Mouse (Mus musculus): ENCODE measurements around the gene Ccp110. TPM values are rescaled to one million over a fixed set of nuclear protein-coding genes. Genes with fewer than 3 reads are reported as not detected.

The Ccp110 gene
- polyA plus RNA-seq (2015; fragmentation: Nextera tagmentation; extraction: Ambion mirVana), result 20.9 and 21.1 TPM in 2 replicates

DNA sequence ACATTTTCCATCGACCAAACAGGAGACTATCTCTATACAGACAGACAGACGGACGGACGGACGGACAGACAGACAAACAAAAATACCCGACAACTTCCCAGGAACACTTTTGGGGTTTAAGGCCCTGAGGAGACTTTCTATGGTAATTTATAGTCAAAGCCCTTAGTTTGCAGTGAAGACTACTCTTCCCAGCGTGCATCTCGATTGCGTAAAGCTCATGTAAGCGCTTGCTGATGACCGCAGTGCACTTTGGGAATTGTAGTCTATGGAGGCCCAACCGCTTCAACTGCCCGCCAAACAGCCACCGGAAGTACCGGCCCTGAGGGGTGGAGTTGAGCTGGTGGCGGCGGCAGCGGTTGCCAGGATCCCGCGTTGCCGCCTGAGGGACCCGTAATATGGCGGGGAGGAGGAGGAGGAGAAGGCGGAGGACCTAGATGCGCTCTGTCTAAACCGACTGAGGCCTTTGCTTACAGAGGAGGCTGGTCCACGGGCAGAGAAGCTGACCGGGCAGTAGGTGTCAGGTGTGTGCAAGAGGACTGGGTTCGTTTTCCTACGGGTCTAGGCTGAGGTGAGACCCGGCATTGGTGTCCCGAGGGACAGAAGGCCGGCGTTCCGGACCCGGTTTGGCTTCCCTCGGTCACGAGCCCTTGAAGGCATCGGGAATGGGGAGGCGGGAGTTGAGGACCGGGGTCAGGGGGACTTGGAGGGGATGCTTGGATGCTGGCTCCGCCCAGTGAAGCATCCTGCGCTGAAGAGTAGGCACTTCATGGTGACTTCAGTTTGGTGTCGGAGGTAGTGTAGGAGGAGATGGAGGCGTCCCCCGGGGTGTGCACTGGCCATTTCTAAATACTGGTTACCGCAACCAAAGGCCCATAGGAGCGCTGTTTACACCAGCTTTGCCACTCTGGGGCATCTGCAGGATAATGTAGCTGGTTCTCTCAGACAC lies at the start of gene Ccp110:
Gene Ccp110 (plus strand): TSS at position 325 of the 946 bp plus-strand sequence.
- Histone ChIP-seq H3K36me3 (peaks cover 17% of the 10 kb centered on the region), H3K4me1 (peaks cover 9% of the 10 kb centered on the region), H3K4me2 (peak within 1 kb of the TSS; percentile 74), H3K27me3 (no peaks in the 10 kb centered on the region), H3K9ac (peak within 1 kb of the TSS; percentile 64), H3K4me3 (replicated peaks) (peak within 1 kb of the TSS; percentile 92), H3K27ac (peak within 1 kb of the TSS; percentile 60; the same call in 1 of the 2 replicates), H3K9me3 (replicated peaks) (no peaks in the 10 kb centered on the region)
- peak; percentile 98 for ATAC-seq (replicated peaks; ENCODE audit: low FRiP score)
- 1% methylated on average over 48 of the region's 48 CpGs for WGBS

DNA sequence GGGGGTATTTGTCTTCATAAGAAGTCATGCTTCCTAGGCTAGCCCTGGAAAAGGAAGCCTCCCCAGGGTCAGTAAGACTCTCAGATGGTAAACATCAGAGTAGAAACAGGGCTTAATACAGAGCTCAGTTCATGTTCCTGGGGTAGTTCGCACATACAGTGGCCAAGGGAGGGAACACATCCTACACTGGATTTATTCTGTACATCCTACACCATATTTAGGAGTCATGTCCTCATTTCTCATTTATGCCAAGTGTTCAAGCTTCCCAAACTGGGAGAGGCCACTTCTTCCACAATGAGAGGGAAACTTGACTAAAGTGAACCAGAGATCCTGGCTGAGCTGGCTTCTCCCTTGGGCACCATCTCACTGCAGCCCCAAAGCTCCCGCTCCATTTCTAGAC lies 44.6 kb upstream of the Ccp110 start:
- Histone ChIP-seq H3K9ac (no peak overlapping the region), H3K4me3 (replicated peaks) (no peak overlapping the region), H3K27ac (no peak overlapping the region), H3K36me3 (no peaks in the 10 kb centered on the region), H3K4me2 (no peak overlapping the region), H3K27me3 (no peaks in the 10 kb centered on the region), H3K4me1 (no peaks in the 10 kb centered on the region), H3K9me3 (replicated peaks) (no peaks in the 10 kb centered on the region)
- ATAC-seq (replicated peaks; ENCODE audit: low FRiP score), result no peak
- WGBS, result 96% methylated on average over 2 of the region's 2 CpGs

DNA sequence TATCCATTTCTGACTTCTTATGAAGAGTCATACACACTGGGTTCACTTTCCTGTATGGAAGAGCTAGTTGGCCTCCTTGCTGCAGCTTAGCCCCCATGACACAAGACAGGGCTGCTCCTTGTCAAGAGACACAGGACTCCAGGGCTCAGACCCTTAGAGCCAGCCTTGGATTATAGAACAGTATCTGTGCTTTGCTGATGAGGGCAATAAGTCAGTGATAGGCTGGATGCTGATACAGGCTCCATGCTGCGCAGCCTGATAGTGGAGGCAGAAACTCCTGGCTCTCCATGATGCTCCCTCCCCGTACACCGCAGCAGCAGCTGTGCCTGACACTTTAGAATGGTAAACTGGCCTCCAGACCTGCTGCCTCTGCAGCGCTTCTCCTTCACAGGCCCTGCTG lies 42.2 kb upstream of the Ccp110 start:
- Histone ChIP-seq H3K4me1 (no peaks in the 10 kb centered on the region), H3K4me2 (no peak overlapping the region), H3K4me3 (replicated peaks) (no peak overlapping the region), H3K36me3 (no peaks in the 10 kb centered on the region), H3K9me3 (replicated peaks) (no peaks in the 10 kb centered on the region), H3K27me3 (no peaks in the 10 kb centered on the region), H3K27ac (no peak overlapping the region), H3K9ac (no peak overlapping the region)
- 63% methylated on average over 4 of the region's 4 CpGs for WGBS
- ATAC-seq (replicated peaks; ENCODE audit: low FRiP score), result no peak

DNA sequence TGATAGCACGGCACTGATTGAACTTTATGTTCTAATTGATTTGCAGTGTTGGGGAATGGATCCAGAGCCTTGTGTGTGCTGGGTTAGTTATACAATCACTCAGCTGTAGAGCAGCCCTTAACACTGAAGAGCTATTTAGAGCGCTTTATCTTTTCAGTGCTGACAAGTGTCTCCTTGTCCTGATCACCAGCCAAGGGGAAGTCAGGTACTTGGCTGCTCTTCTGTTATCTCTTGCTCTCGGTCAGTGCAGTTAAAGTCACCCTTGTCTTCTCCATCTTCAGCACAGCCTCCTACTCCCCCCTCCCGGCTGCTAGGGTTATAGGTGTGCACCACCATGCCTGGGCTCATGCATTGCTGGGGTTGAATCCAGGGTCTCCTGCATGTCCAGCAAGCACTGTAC lies 35.5 kb upstream of the Ccp110 start:
- Histone ChIP-seq H3K36me3 (no peaks in the 10 kb centered on the region), H3K4me1 (no peaks in the 10 kb centered on the region), H3K4me3 (replicated peaks) (no peak overlapping the region), H3K27me3 (no peaks in the 10 kb centered on the region), H3K9me3 (replicated peaks) (no peaks in the 10 kb centered on the region), H3K4me2 (no peak overlapping the region), H3K27ac (no peak overlapping the region), H3K9ac (no peak overlapping the region)
- WGBS, result 87% methylated on average over 4 of the region's 4 CpGs
- no peak for ATAC-seq (replicated peaks; ENCODE audit: low FRiP score)

DNA sequence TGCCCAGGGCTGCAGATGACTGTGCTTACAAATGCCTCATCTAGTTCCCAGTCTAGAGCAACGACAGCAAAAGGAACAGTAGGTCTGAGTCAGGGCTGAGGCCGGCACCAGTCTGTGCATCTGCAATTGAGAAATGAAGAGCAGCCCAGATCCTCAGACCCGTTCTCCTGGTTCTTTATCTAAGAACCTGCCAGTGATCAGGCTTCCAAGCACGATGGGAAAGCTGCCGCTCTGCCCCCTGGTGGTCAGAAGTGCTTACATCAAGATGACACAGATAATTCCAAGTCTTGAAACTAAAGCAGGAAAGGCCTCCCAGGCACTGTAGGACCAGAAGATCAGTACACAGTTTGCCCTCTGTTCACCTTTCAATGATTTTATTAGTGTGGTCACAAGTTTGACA lies 24.2 kb upstream of the Ccp110 start:
- no peak overlapping the region for H3K9ac ChIP-seq
- no peaks in the 10 kb centered on the region for H3K27me3 ChIP-seq
- no peak overlapping the region for H3K4me3 ChIP-seq (replicated peaks)
- peak; percentile 44; the same call in 1 of the 2 replicates for ATAC-seq (replicated peaks; ENCODE audit: low FRiP score)
- H3K27ac ChIP-seq, result no peak overlapping the region
- H3K4me1 ChIP-seq, result no peaks in the 10 kb centered on the region
- H3K4me2 ChIP-seq, result no peak overlapping the region
- WGBS, result 28% methylated on average over 5 of the region's 5 CpGs
- no peaks in the 10 kb centered on the region for H3K9me3 ChIP-seq (replicated peaks)
- peaks cover 63% of the 10 kb centered on the region for H3K36me3 ChIP-seq

DNA sequence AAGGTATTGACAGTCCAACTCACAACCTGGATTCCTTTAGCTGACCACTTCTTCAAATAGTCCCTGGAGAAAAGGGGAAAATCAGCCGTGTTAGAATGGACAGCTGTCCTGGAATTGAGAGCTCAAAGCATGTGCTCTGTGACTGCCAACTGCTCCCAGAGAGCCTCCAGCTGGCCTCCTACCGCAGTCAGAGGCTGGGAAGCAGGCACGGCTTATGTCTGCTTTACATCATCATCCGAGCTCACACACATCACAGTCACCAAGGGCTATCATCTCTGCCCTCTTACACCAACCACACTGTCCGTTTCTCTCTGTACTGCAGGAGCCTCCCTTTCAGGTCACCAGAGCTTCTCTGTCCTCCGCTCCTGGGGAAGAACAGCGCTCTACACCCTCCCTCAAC lies 23.3 kb upstream of the Ccp110 start:
- no peak for ATAC-seq (replicated peaks; ENCODE audit: low FRiP score)
- Histone ChIP-seq H3K9me3 (replicated peaks) (no peaks in the 10 kb centered on the region), H3K27ac (no peak overlapping the region), H3K4me1 (no peaks in the 10 kb centered on the region), H3K36me3 (peaks cover 70% of the 10 kb centered on the region), H3K4me2 (no peak overlapping the region), H3K9ac (no peak overlapping the region), H3K27me3 (no peaks in the 10 kb centered on the region), H3K4me3 (replicated peaks) (no peak overlapping the region)
- WGBS, result 93% methylated on average over 7 of the region's 7 CpGs

DNA sequence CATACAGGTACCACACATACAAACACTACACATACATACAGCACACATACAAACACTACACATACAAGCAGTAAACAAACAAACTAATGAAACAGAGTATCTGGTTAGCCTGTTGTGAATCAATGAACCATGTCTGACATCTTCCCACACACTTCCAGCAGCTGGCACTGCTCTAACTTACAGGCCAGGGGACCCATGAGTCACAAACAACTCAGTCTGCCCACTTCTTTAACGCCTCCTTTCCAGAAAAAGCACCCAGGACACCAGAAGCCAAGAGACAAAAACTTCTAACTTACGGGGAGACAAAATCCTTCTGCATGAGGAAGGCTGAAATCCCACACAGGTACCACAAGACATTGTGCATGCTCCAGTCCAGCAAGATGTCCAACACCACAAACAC lies 21.1 kb upstream of the Ccp110 start:
- Histone ChIP-seq H3K4me1 (no peaks in the 10 kb centered on the region), H3K4me2 (no peak overlapping the region), H3K9ac (no peak overlapping the region), H3K9me3 (replicated peaks) (no peaks in the 10 kb centered on the region), H3K4me3 (replicated peaks) (no peak overlapping the region), H3K27me3 (no peaks in the 10 kb centered on the region), H3K36me3 (peaks cover 91% of the 10 kb centered on the region), H3K27ac (no peak overlapping the region)
- no peak for ATAC-seq (replicated peaks; ENCODE audit: low FRiP score)
- 83% methylated on average over 2 of the region's 2 CpGs for WGBS

DNA sequence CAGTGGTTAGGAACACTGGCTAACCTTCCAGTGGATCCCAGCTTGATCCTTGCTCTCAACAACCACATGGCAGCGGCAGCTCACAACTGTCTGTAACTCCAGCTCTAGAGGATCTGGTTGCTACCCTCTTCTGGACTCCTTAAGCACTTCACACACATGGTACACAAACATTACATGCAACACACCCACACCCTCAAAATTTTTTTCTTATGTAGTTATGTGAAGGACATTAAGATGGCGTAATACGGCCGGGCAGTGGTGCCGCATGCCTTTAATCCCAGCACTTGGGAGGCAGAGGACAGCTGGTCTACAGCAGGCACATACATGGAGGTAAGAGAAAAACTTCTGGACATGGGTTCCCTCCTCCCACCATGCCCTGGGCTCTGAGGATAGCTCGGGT lies 16.2 kb upstream of the Ccp110 start:
- no peaks in the 10 kb centered on the region for H3K9me3 ChIP-seq (replicated peaks)
- H3K4me3 ChIP-seq (replicated peaks), result no peak overlapping the region
- ATAC-seq (replicated peaks; ENCODE audit: low FRiP score), result no peak
- no peak overlapping the region for H3K27ac ChIP-seq
- H3K9ac ChIP-seq, result no peak overlapping the region
- no peaks in the 10 kb centered on the region for H3K4me1 ChIP-seq
- no peaks in the 10 kb centered on the region for H3K27me3 ChIP-seq
- WGBS, result 93% methylated on average over 6 of the region's 6 CpGs
- peaks cover 74% of the 10 kb centered on the region for H3K36me3 ChIP-seq
- no peak overlapping the region for H3K4me2 ChIP-seq

DNA sequence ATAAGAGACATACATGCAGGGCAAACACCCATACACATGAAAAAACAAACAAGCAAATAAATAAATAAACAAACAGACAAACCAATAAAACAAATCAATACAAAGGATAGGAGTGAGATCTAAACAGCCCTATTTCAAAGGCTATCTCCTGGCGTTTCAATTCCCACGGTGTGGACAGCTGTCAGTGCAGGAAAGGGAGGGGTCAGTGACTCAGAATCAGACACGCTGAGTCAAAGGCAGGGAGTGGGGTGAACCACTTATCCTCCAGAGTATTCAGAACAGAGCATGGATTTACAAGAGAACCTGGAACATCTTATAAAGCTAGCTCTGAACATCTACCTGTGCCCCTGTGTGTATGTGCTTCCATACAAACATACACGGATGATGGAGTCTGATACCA lies 15.2 kb upstream of the Ccp110 start:
- Histone ChIP-seq H3K9ac (no peak overlapping the region), H3K4me3 (replicated peaks) (no peak overlapping the region), H3K36me3 (peaks cover 67% of the 10 kb centered on the region), H3K4me2 (no peak overlapping the region), H3K27me3 (no peaks in the 10 kb centered on the region), H3K4me1 (no peaks in the 10 kb centered on the region), H3K27ac (no peak overlapping the region), H3K9me3 (replicated peaks) (no peaks in the 10 kb centered on the region)
- no peak for ATAC-seq (replicated peaks; ENCODE audit: low FRiP score)
- 79% methylated on average over 4 of the region's 4 CpGs for WGBS

DNA sequence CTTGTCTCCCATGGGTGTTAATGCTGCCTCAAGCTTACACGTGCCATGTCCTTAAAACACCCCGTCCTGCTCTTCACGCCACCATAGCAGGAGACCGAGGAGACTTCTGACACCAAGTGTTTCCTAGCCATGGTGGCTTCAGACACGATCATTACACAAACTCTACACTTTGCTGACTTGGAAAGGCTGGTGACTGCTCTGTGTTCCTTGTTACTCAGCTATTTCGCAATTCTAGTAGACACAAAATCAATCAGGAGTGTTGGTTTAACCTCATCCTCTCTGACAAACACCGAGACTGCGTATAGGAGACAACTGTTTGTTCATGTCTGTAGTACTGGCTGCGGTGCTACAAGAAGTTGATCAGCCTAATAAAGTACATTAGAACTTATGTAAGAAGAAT lies 13.5 kb upstream of the Ccp110 start:
- no peak overlapping the region for H3K4me2 ChIP-seq
- H3K27ac ChIP-seq, result no peak overlapping the region
- H3K4me3 ChIP-seq (replicated peaks), result no peak overlapping the region
- 89% methylated on average over 9 of the region's 9 CpGs for WGBS
- H3K27me3 ChIP-seq, result no peaks in the 10 kb centered on the region
- H3K9ac ChIP-seq, result no peak overlapping the region
- peaks cover 57% of the 10 kb centered on the region for H3K36me3 ChIP-seq
- H3K9me3 ChIP-seq (replicated peaks), result no peaks in the 10 kb centered on the region
- ATAC-seq (replicated peaks; ENCODE audit: low FRiP score), result no peak
- peaks cover 8% of the 10 kb centered on the region for H3K4me1 ChIP-seq

DNA sequence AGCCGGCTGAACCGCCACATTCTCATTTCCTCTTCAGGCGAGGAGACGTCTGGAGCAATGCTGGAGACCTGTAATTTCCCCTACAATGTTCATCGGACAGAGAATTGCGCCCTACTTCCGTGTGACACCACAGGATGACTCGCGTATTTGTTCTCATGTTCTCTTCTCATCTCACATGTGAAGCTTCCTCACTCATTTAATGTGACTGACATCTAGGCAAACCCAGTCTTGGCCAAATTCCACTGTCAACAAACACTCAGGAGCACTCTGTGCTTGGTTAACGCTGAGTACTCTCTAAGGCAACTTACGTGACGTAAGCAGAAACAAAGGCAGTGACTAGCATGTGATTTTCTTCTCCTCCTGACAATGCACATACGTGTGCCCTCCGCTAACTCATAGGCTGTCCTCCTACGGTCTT lies 9.2 kb upstream of the Ccp110 start:
- WGBS, result 83% methylated on average over 15 of the region's 15 CpGs
- Histone ChIP-seq H3K9me3 (replicated peaks) (no peaks in the 10 kb centered on the region), H3K4me3 (replicated peaks) (no peak overlapping the region), H3K9ac (no peak overlapping the region), H3K27me3 (no peaks in the 10 kb centered on the region), H3K27ac (no peak overlapping the region), H3K36me3 (peaks cover 16% of the 10 kb centered on the region), H3K4me2 (no peak overlapping the region), H3K4me1 (peaks cover 24% of the 10 kb centered on the region)
- no peak for ATAC-seq (replicated peaks; ENCODE audit: low FRiP score)

DNA sequence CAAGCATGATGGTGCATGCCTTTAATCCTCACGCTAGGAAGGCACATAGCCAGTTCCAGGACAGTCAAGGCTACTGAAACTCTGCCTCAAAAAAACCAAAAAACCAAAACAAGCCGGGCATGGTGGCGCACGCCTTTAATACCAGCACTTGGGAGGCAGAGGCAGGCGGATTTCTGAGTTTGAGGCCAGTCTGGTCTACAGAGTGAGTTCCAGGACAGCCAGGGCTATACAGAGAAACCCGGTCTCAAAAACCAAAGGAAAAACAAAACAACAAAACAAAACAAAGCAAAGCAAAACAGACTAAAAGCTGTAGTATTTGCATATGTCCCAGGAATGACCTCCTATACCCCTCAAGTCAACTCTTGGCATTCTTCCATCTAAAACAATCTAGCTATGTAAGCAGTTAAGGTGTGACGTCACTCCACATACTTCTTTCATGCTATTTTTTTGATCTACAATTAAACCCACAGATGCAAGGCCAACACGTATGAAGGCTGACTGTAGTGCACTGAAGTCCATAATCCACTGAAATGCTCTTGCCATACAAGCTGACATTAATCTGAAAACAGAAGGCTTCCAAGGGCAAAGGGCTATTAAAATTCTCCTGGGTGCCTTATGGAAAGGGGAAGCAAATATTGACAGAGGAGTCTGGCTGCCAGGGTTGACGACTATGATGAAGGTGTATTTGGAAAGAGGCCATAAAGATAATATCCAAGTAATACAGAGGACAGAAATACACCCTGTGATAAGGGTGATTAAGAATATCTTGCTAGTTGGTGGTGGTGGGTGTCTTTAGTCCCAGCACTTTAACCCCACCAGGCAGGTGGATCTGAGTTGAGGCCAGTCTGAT lies 8.1 kb upstream of the Ccp110 start:
- no peak overlapping the region for H3K9ac ChIP-seq
- peaks cover 10% of the 10 kb centered on the region; the same call in 1 of the 2 replicates for H3K36me3 ChIP-seq
- ATAC-seq (replicated peaks; ENCODE audit: low FRiP score), result no peak
- no peak overlapping the region for H3K27ac ChIP-seq
- peak overlapping the region; percentile 61 for H3K4me3 ChIP-seq (replicated peaks)
- WGBS, result 72% methylated on average over 9 of the region's 9 CpGs
- H3K9me3 ChIP-seq (replicated peaks), result no peaks in the 10 kb centered on the region
- H3K4me1 ChIP-seq, result peaks cover 24% of the 10 kb centered on the region
- H3K4me2 ChIP-seq, result peak overlapping the region; percentile 79
- no peaks in the 10 kb centered on the region for H3K27me3 ChIP-seq
